Mouse (Mus musculus) heart, postnatal 0 days (tissue): Measurements from ENCODE around the gene Fgfr2. TPM values are rescaled to one million over a fixed set of nuclear protein-coding genes. Genes with fewer than 3 reads are reported as not detected.
"Not testable (repeated sequence)": the region's sequence is repeated elsewhere in the genome, so short reads cannot be mapped to it uniquely, and the experiment has no call there.

Experiments
- ATAC-seq: fragments of 200-750 bp; cut with Nextera tagmentation; 2 replicates; pipeline ENCODE4 v1.8.0; 2017; ENCODE audit warnings: low read depth, moderate number of reproducible peaks, moderate library complexity; ENCODE audit not compliant: insufficient read depth
- DNase-seq: peaks from one replicate; pipeline ENCODE4 v3.0.0-alpha.2; 2016; ENCODE audit warnings: low spot score
- H3K27ac ChIP-seq: fragments of 300-500 bp; sonication (generic); 2 replicates; pipeline ENCODE4 v1.5.1; 2014; ENCODE audit warnings: low read depth, mild to moderate bottlenecking
- H3K27me3 ChIP-seq: fragments of 300-500 bp; sonication (generic); 2 replicates; pipeline ENCODE4 v1.6.1; 2014; ENCODE audit warnings: low read length, mixed read lengths; ENCODE audit not compliant: control insufficient read depth, insufficient read depth
- H3K36me3 ChIP-seq: fragments of 300-500 bp; sonication (generic); replicated peaks from 2 replicates; pipeline ENCODE4 v1.6.1; 2014; ENCODE audit warnings: low read length, mixed read lengths; ENCODE audit not compliant: control insufficient read depth, insufficient read depth
- H3K4me1 ChIP-seq: fragments of 300-500 bp; sonication (generic); 2 replicates; pipeline ENCODE4 v1.6.1; 2014; ENCODE audit warnings: antibody characterized with exemption; ENCODE audit not compliant: control insufficient read depth, insufficient read depth
- H3K4me2 ChIP-seq: fragments of 300-500 bp; sonication (generic); 2 replicates; pipeline ENCODE4 v1.6.1; 2014; ENCODE audit warnings: low read depth, mild to moderate bottlenecking, low read length, moderate library complexity
- H3K4me3 ChIP-seq: fragments of 300-500 bp; sonication (generic); 2 replicates; pipeline ENCODE4 v1.5.1; 2014; ENCODE audit warnings: low read depth, low read length
- H3K9ac ChIP-seq: fragments of 300-500 bp; sonication (generic); replicated peaks from 2 replicates; pipeline ENCODE4 v1.6.1; 2014; ENCODE audit warnings: low read depth, low read length, mixed read lengths
- H3K9me3 ChIP-seq: fragments of 300-500 bp; sonication (generic); replicated peaks from 2 replicates; pipeline ENCODE4 v1.6.1; 2016; ENCODE audit warnings: low read length; ENCODE audit not compliant: control insufficient read depth
- CTCF ChIP-seq: IDR thresholded peaks from 2 replicates; pipeline ENCODE4 v1.5.1; 2016; ENCODE audit warnings: antibody characterized with exemption, control low read depth, low read depth
- EP300 ChIP-seq: IDR thresholded peaks from 2 replicates; pipeline ENCODE4 v1.6.1; 2016; ENCODE audit warnings: antibody characterized with exemption, low read depth
- WGBS: fragments of 180-500 bp; shearing (Covaris S2); extraction: QIAGEN DNeasy Blood & Tissue Kit; methylation state at CpG from one replicate; pipeline ENCODE4 v1.1.7; 2014; 5-methylcytosine and 5-hydroxymethylcytosine counted together
- polyA plus RNA-seq: library from polyadenylated mRNA; unstranded; fragments of >200 nt; fragmentation: Nextera tagmentation; extraction: Ambion mirVana; gene quantifications from 2 replicates; pipeline ENCODE4 v1.2.1, GENCODE M21; 2015
- total RNA-seq: library from RNA; depleted of rRNA; stranded (reverse); fragments of >200 nt; gene quantifications from 2 replicates; pipeline ENCODE4 v1.2.3, GENCODE M21; 2014; ENCODE audit warnings: low replicate concordance

Fgfr2 gene
- total and polyA plus RNA-seq, 2 experiments from 2014 or later: 3.8 to 11.5 TPM

- Histone ChIP-seq H3K36me3 (no peaks in the 10 kb centered on the region), H3K9me3 (no peaks in the 10 kb centered on the region), H3K4me1 (peaks cover under 1% of the 10 kb centered on the region; the same call in 1 of the 2 replicates), H3K4me2 (no peak overlapping the region), H3K4me3 (no peak overlapping the region), H3K27me3 (no peaks in the 10 kb centered on the region), H3K9ac (no peak overlapping the region), H3K27ac (no peak overlapping the region)
- DNase-seq: no peak
- ATAC-seq: no peak
- no peak for TF ChIP-seq CTCF
- no peak for TF ChIP-seq EP300
Observed at GRCm38 (mm10) chr7:131417605-131418004, 1705.5 kb downstream of the Fgfr2 start.

GRCm38 (mm10) chr7:131416742-131417141, 1706.4 kb downstream of the Fgfr2 start:
- H3K4me2 ChIP-seq, H3K9me3 ChIP-seq, H3K36me3 ChIP-seq, H3K9ac ChIP-seq, DNase-seq, H3K4me1 ChIP-seq, H3K4me3 ChIP-seq, ATAC-seq, H3K27ac ChIP-seq, H3K27me3 ChIP-seq: not testable (repeated sequence)

GRCm38 (mm10) chr7:131411941-131412270, 1711.2 kb downstream of the Fgfr2 start:
- Histone ChIP-seq H3K4me1 (peaks cover 14% of the 10 kb centered on the region), H3K4me3 (peak overlapping the region; percentile 96; the same call in 1 of the 2 replicates), H3K27ac (no peak overlapping the region), H3K9ac (peak overlapping the region; percentile 98; the same call in 1 of the 2 replicates), H3K4me2 (peak overlapping the region; percentile 90; the same call in 1 of the 2 replicates), H3K27me3 (no peaks in the 10 kb centered on the region), H3K36me3 (no peaks in the 10 kb centered on the region), H3K9me3 (no peaks in the 10 kb centered on the region)
- ATAC-seq (no peak), DNase-seq (no peak)
- WGBS: 34% methylated on average over 2 of the region's 2 CpGs
- TF ChIP-seq CTCF (no peak), EP300 (no peak)

GRCm38 (mm10) chr7:131411221-131411940, 1711.8 kb downstream of the Fgfr2 start:
- Histone ChIP-seq H3K27me3 (no peaks in the 10 kb centered on the region), H3K9me3 (no peaks in the 10 kb centered on the region), H3K36me3 (no peaks in the 10 kb centered on the region), H3K4me2 (peak overlapping the region; percentile 90), H3K27ac (peak overlapping the region; percentile 71), H3K4me3 (peak overlapping the region; percentile 96), H3K4me1 (peaks cover 14% of the 10 kb centered on the region), H3K9ac (peak overlapping the region; percentile 98)
- DNase-seq (peak; percentile 27), ATAC-seq (no peak)
- no peak for TF ChIP-seq CTCF
- no peak for TF ChIP-seq EP300
- WGBS: 33% methylated on average over 10 of the region's 10 CpGs

GRCm38 (mm10) chr7:131410416-131411058, 1712.6 kb downstream of the Fgfr2 start, which contains the start of the genes Ikzf5 and Acadsb:
Gene Ikzf5 (minus strand): TSS chr7:131410521.
Gene Acadsb (plus strand): TSS chr7:131410601.
- Histone ChIP-seq H3K9me3 (no peaks in the 10 kb centered on the region), H3K4me1 (peaks cover 14% of the 10 kb centered on the region), H3K36me3 (no peaks in the 10 kb centered on the region), H3K27ac (peak within 1 kb of the TSS; percentile 88), H3K4me3 (peak within 1 kb of the TSS; percentile 96), H3K9ac (peak within 1 kb of the TSS; percentile 98), H3K27me3 (no peaks in the 10 kb centered on the region), H3K4me2 (peak within 1 kb of the TSS; percentile 90)
- ATAC-seq (peak; percentile 99), DNase-seq (peak; percentile 97)
- peak; percentile 79; the same call in 1 of the 2 replicates for TF ChIP-seq EP300
- no peak for TF ChIP-seq CTCF
- under 1% methylated on average over 39 of the region's 42 CpGs for WGBS
